Mouse (Mus musculus) kidney, adult 2 months (tissue): ENCODE data around the gene 1110002E22Rik. TPM values are rescaled to one million over a fixed set of nuclear protein-coding genes. Genes with fewer than 3 reads are reported as not detected.

Experiments used
- DNase-seq: peaks from one replicate; pipeline ENCODE4 v3.0.0; 2021
- H3K27ac ChIP-seq: fragments of 200-500 bp; 2 replicates; pipeline ENCODE4 v1.5.1; 2012; ENCODE audit warnings: low read depth, low read length, control low read depth, inconsistent platforms; ENCODE audit not compliant: insufficient read depth
- H3K27me3 ChIP-seq: fragments of 200-500 bp; replicated peaks from 2 replicates; pipeline ENCODE4 v1.6.1; 2012; ENCODE audit warnings: mild to moderate bottlenecking, moderate library complexity, low read length, inconsistent platforms; ENCODE audit not compliant: control insufficient read depth, insufficient read depth
- H3K36me3 ChIP-seq: fragments of 200-500 bp; 2 replicates; pipeline ENCODE4 v1.6.1; 2012; ENCODE audit warnings: mild to moderate bottlenecking, moderate library complexity, low read length, inconsistent platforms; ENCODE audit not compliant: control insufficient read depth, insufficient read depth
- H3K4me1 ChIP-seq: fragments of 200-500 bp; 2 replicates; pipeline ENCODE4 v1.6.1; 2011; ENCODE audit warnings: low read length; ENCODE audit not compliant: control insufficient read depth, insufficient read depth
- H3K4me3 ChIP-seq: fragments of 200-500 bp; 2 replicates; pipeline ENCODE4 v1.5.1; 2011; ENCODE audit warnings: mild to moderate bottlenecking, low read depth, low read length, control low read depth; ENCODE audit not compliant: insufficient read depth
- CTCF ChIP-seq: fragments of 200-500 bp; conservative IDR thresholded peaks from 2 replicates; pipeline ENCODE4 v1.5.1; 2011; ENCODE audit warnings: low read depth, mild to moderate bottlenecking, control low read depth, low read length, moderate library complexity, mixed read lengths; ENCODE audit not compliant: insufficient read depth, insufficient read length
- POLR2A ChIP-seq: fragments of 200-500 bp; IDR thresholded peaks from one replicate; pipeline ENCODE4 v1.6.1; 2011; ENCODE audit warnings: low read depth, low read length, control low read depth
- WGBS: fragments of 180-500 bp; shearing (Covaris S2); methylation state at CpG from one replicate; pipeline ENCODE4 v1.1.7; 2018; 5-methylcytosine and 5-hydroxymethylcytosine counted together
- polyA plus RNA-seq: library from polyadenylated mRNA; depleted of rRNA; stranded (reverse); fragments of >200 nt; gene quantifications from 2 replicates; pipeline ENCODE4 v1.2.3, GENCODE M21; 2012

The 1110002E22Rik gene
- polyA plus RNA-seq, 1 experiment: 0.42 TPM

GRCm38 (mm10) chr3:138110910-138111782, 46.3 kb downstream of the 1110002E22Rik start:
- 90% methylated on average over 19 of the region's 19 CpGs for WGBS
- TF ChIP-seq POLR2A (no peak), CTCF (no peak)
- no peak for DNase-seq

GRCm38 (mm10) chr3:138114106-138114505, 49.3 kb downstream of the 1110002E22Rik start:
- Histone ChIP-seq H3K36me3 (no peaks in the 10 kb centered on the region), H3K4me3 (no peak overlapping the region), H3K4me1 (no peaks in the 10 kb centered on the region), H3K27ac (no peak overlapping the region), H3K27me3 (no peaks in the 10 kb centered on the region)
- TF ChIP-seq POLR2A (no peak), CTCF (no peak)
- no peak for DNase-seq
- WGBS: 88% methylated on average over 17 of the region's 17 CpGs

More at GRCm38 (mm10) chr3:138110910-138111782, 46.3 kb downstream of the 1110002E22Rik start:
- Histone ChIP-seq H3K4me1 (no peaks in the 10 kb centered on the region), H3K4me3 (no peak overlapping the region), H3K27ac (no peak overlapping the region), H3K27me3 (no peaks in the 10 kb centered on the region), H3K36me3 (no peaks in the 10 kb centered on the region)

- no peaks in the 10 kb centered on the region for H3K27me3 ChIP-seq
- H3K27ac ChIP-seq: no peak overlapping the region
- no peaks in the 10 kb centered on the region for H3K36me3 ChIP-seq
- no peak for DNase-seq
- WGBS: 79% methylated on average over 4 of the region's 4 CpGs
- no peak for TF ChIP-seq POLR2A
- no peak for TF ChIP-seq CTCF
- no peak overlapping the region for H3K4me3 ChIP-seq
- H3K4me1 ChIP-seq: no peaks in the 10 kb centered on the region
Observed at GRCm38 (mm10) chr3:138116871-138117270, 52.0 kb downstream of the 1110002E22Rik start.

- no peak for TF ChIP-seq POLR2A
- no peak for TF ChIP-seq CTCF
- Histone ChIP-seq H3K27me3 (no peaks in the 10 kb centered on the region), H3K27ac (no peak overlapping the region), H3K4me1 (no peaks in the 10 kb centered on the region), H3K36me3 (no peaks in the 10 kb centered on the region), H3K4me3 (no peak overlapping the region)
- WGBS: 54% methylated on average over 6 of the region's 6 CpGs
- no peak for DNase-seq
Observed at GRCm38 (mm10) chr3:138118392-138118791, 53.5 kb downstream of the 1110002E22Rik start.

GRCm38 (mm10) chr3:138118831-138119230, 54.0 kb downstream of the 1110002E22Rik start:
- no peak for TF ChIP-seq CTCF
- TF ChIP-seq POLR2A: no peak
- Histone ChIP-seq H3K4me3 (peak overlapping the region; percentile 1; the same call in 1 of the 2 replicates), H3K27ac (no peak overlapping the region), H3K4me1 (no peaks in the 10 kb centered on the region), H3K27me3 (no peaks in the 10 kb centered on the region), H3K36me3 (no peaks in the 10 kb centered on the region)
- WGBS: 66% methylated on average over 14 of the region's 14 CpGs
- DNase-seq: no peak

- DNase-seq: no peak
- 91% methylated on average over 16 of the region's 16 CpGs for WGBS
- Histone ChIP-seq H3K36me3 (no peaks in the 10 kb centered on the region), H3K4me1 (no peaks in the 10 kb centered on the region), H3K27me3 (no peaks in the 10 kb centered on the region), H3K4me3 (no peak overlapping the region), H3K27ac (no peak overlapping the region)
- TF ChIP-seq CTCF (no peak), POLR2A (no peak)
Observed at GRCm38 (mm10) chr3:138119444-138120105, 54.7 kb downstream of the 1110002E22Rik start.

GRCm38 (mm10) chr3:138121461-138121860, 56.6 kb downstream of the 1110002E22Rik start:
- H3K27ac ChIP-seq: no peak overlapping the region
- H3K4me3 ChIP-seq: no peak overlapping the region
- no peak for DNase-seq
- TF ChIP-seq CTCF: no peak
- TF ChIP-seq POLR2A: no peak
- no peaks in the 10 kb centered on the region for H3K36me3 ChIP-seq
- 85% methylated on average over 2 of the region's 2 CpGs for WGBS
- H3K4me1 ChIP-seq: no peaks in the 10 kb centered on the region
- no peaks in the 10 kb centered on the region for H3K27me3 ChIP-seq
